Comparison of ENCODE assay signal across 14 mouse cellular contexts in genomic region chr7:68044621-68045020, GRCm38 (mm10).
"Had no signal": no experiment of that assay in that cellular context is flagged by ENCODE, and none has a peak within 500 bp of the region (broad histone marks: within the 10 kb centered on the region; RNA-seq: fewer than 3 reads in every experiment).

No protein-coding gene starts in this region.

- DNase-seq: lung, adult 18-20 months; lung, embryonic 14.5 days; lung, postnatal 10 days; lung, postnatal 4 days; midbrain, embryonic 14.5 days; right cerebral cortex, postnatal 14 days; thymus, postnatal 14 days; thymus, postnatal 36 days had no signal

- ATAC-seq: midbrain, embryonic 16.5 days had no signal

- H3K27me3 ChIP-seq: midbrain, embryonic 12.5 days; neural tube, embryonic 12.5 days; stomach, embryonic 15.5 days had no signal

- H3K4me3 ChIP-seq: midbrain, embryonic 10.5 days; midbrain, embryonic 12.5 days; neural tube, embryonic 12.5 days; stomach, embryonic 15.5 days had no signal

- H3K9me3 ChIP-seq: midbrain, embryonic 10.5 days; midbrain, embryonic 12.5 days; neural tube, embryonic 12.5 days; stomach, embryonic 15.5 days had no signal

- H3K27ac ChIP-seq: midbrain, embryonic 10.5 days; midbrain, embryonic 12.5 days; neural tube, embryonic 12.5 days; stomach, embryonic 15.5 days; stomach, postnatal 0 days had no signal

- H3K4me2 ChIP-seq: lung, embryonic 14.5 days; midbrain, embryonic 12.5 days; neural tube, embryonic 12.5 days; stomach, embryonic 15.5 days had no signal

- H3K9ac ChIP-seq: lung, embryonic 14.5 days; midbrain, embryonic 12.5 days; neural tube, embryonic 12.5 days; stomach, embryonic 15.5 days had no signal

- H3K36me3 ChIP-seq: midbrain, embryonic 12.5 days; neural tube, embryonic 12.5 days; stomach, embryonic 15.5 days had no signal

- H3K4me1 ChIP-seq: midbrain, embryonic 10.5 days; stomach, embryonic 15.5 days had no signal
